Mouse (Mus musculus): ENCODE measurements around the gene Lrrc28. TPM values are rescaled to one million over a fixed set of nuclear protein-coding genes. Genes with fewer than 3 reads are reported as not detected.

Lrrc28 gene
- total and polyA plus RNA-seq, 2 experiments from 2014 or later, result 22.6 to 48.5 TPM

DNA sequence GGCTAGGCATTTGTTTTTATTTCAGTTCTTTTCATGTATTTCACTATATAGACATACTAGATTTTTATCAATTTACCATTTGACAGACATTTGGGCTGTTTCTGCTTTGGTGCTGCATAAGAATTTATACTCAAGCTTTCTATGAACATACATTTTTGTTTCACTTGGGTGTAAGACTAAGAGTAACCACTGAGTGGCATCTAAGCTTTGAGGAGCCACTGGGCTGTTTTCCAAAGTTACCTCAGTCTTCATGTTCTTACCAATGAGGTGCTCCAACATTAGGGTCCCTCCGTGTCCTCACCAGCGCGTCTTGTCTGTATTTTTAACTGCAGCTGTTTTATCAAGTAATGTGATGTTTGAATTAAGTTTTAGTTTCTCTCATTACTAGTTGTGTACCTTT lies 41.5 kb upstream of the Lrrc28 start:
- no peak overlapping the region for H3K4me3 ChIP-seq (ENCODE audit: low read length)
- no peaks in the 10 kb centered on the region for H3K27me3 ChIP-seq (ENCODE audit: insufficient read depth, low read length)
- no peak overlapping the region for H3K9ac ChIP-seq (replicated peaks; ENCODE audit: low read length)
- no peaks in the 10 kb centered on the region for H3K36me3 ChIP-seq (ENCODE audit: insufficient read depth, low read length)
- WGBS, result 87% methylated on average over 3 of the region's 3 CpGs
- ATAC-seq (no peak), DNase-seq (ENCODE audit: low spot score) (peak; percentile 35)
- no peak overlapping the region for H3K4me2 ChIP-seq (ENCODE audit: low read depth, low read length)
- no peaks in the 10 kb centered on the region for H3K9me3 ChIP-seq (ENCODE audit: low read length)
- H3K27ac ChIP-seq, result no peak overlapping the region
- TF ChIP-seq CTCF (IDR thresholded peaks at IDR 0.05; ENCODE audit: low read depth), result peak; percentile 35
- H3K4me1 ChIP-seq (ENCODE audit: insufficient read depth, low read length), result no peaks in the 10 kb centered on the region

- Histone ChIP-seq H3K4me1 (ENCODE audit: insufficient read depth, low read length) (no peaks in the 10 kb centered on the region), H3K9me3 (ENCODE audit: low read length) (no peaks in the 10 kb centered on the region), H3K4me3 (ENCODE audit: low read length) (no peak overlapping the region), H3K36me3 (ENCODE audit: insufficient read depth, low read length) (no peaks in the 10 kb centered on the region), H3K9ac (replicated peaks; ENCODE audit: low read length) (no peak overlapping the region), H3K27ac (no peak overlapping the region), H3K4me2 (ENCODE audit: low read depth, low read length) (no peak overlapping the region), H3K27me3 (ENCODE audit: insufficient read depth, low read length) (no peaks in the 10 kb centered on the region)
- TF ChIP-seq CTCF (IDR thresholded peaks at IDR 0.05; ENCODE audit: low read depth), result no peak
- 82% methylated on average over 16 of the region's 16 CpGs for WGBS
- ATAC-seq (no peak), DNase-seq (ENCODE audit: low spot score) (no peak)
Observed at GRCm38 (mm10) chr7:67683006-67683405, 37.9 kb upstream of the Lrrc28 start.

- H3K4me1 ChIP-seq (ENCODE audit: insufficient read depth, low read length), result no peaks in the 10 kb centered on the region
- H3K9me3 ChIP-seq (ENCODE audit: low read length), result no peaks in the 10 kb centered on the region
- TF ChIP-seq CTCF (IDR thresholded peaks at IDR 0.05; ENCODE audit: low read depth), result no peak
- ATAC-seq (no peak), DNase-seq (ENCODE audit: low spot score) (no peak)
- no peak overlapping the region for H3K27ac ChIP-seq
- no peaks in the 10 kb centered on the region for H3K36me3 ChIP-seq (ENCODE audit: insufficient read depth, low read length)
- H3K27me3 ChIP-seq (ENCODE audit: insufficient read depth, low read length), result no peaks in the 10 kb centered on the region
- no peak overlapping the region for H3K9ac ChIP-seq (replicated peaks; ENCODE audit: low read length)
- no peak overlapping the region for H3K4me3 ChIP-seq (ENCODE audit: low read length)
- H3K4me2 ChIP-seq (ENCODE audit: low read depth, low read length), result no peak overlapping the region
- 84% methylated on average over 9 of the region's 9 CpGs for WGBS
Observed at GRCm38 (mm10) chr7:67681078-67681477, 36.0 kb upstream of the Lrrc28 start.

DNA sequence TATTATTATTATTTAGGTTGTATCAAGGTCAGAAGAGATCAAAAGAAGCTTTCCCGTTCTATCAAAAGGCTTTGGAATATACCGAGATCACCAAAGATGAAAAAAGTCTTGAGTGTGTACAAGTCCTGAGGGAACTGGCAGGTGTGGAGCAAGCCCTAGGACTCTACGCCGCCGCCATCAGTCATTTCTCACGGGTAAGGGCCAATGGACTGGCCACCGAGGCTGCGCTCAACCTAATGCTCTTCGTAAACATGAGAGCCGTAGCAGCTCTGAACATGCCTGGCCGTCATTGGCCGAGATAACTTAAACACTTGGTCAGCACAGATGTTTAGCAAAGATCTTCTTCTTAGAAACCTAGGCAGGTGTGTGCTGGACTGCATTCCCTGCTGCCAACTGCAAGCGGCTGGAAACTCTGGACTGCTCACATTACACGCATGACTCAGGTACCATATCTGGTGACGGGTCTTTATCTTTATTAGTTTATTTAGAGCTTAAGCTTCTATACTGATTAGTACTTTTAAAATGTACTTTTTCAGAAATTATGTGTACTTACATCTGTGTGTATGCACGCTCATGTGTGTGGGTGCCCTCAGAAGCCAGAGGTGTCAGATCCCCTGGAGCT lies 33.9 kb upstream of the Lrrc28 start:
- Histone ChIP-seq H3K9me3 (ENCODE audit: low read length) (no peaks in the 10 kb centered on the region), H3K4me2 (ENCODE audit: low read depth, low read length) (no peak overlapping the region), H3K4me1 (ENCODE audit: insufficient read depth, low read length) (no peaks in the 10 kb centered on the region), H3K4me3 (ENCODE audit: low read length) (no peak overlapping the region), H3K36me3 (ENCODE audit: insufficient read depth, low read length) (no peaks in the 10 kb centered on the region), H3K27me3 (ENCODE audit: insufficient read depth, low read length) (no peaks in the 10 kb centered on the region), H3K9ac (replicated peaks; ENCODE audit: low read length) (no peak overlapping the region), H3K27ac (no peak overlapping the region)
- DNase-seq (ENCODE audit: low spot score) (no peak), ATAC-seq (no peak)
- no peak for TF ChIP-seq CTCF (IDR thresholded peaks at IDR 0.05; ENCODE audit: low read depth)
- WGBS, result 97% methylated on average over 16 of the region's 16 CpGs

GRCm38 (mm10) chr7:67673656-67674055 lies 28.6 kb upstream of the Lrrc28 start:
- Histone ChIP-seq H3K9me3 (ENCODE audit: low read length) (no peaks in the 10 kb centered on the region), H3K27me3 (ENCODE audit: insufficient read depth, low read length) (no peaks in the 10 kb centered on the region), H3K4me2 (ENCODE audit: low read depth, low read length) (no peak overlapping the region), H3K27ac (no peak overlapping the region), H3K36me3 (ENCODE audit: insufficient read depth, low read length) (no peaks in the 10 kb centered on the region), H3K9ac (replicated peaks; ENCODE audit: low read length) (no peak overlapping the region), H3K4me1 (ENCODE audit: insufficient read depth, low read length) (no peaks in the 10 kb centered on the region), H3K4me3 (ENCODE audit: low read length) (no peak overlapping the region)
- ATAC-seq (no peak), DNase-seq (ENCODE audit: low spot score) (no peak)
- WGBS, result 86% methylated on average over 5 of the region's 5 CpGs
- no peak for TF ChIP-seq CTCF (IDR thresholded peaks at IDR 0.05; ENCODE audit: low read depth)

GRCm38 (mm10) chr7:67672650-67673049 lies 27.6 kb upstream of the Lrrc28 start:
- Histone ChIP-seq H3K9ac (replicated peaks; ENCODE audit: low read length) (no peak overlapping the region), H3K36me3 (ENCODE audit: insufficient read depth, low read length) (no peaks in the 10 kb centered on the region), H3K4me3 (ENCODE audit: low read length) (no peak overlapping the region), H3K4me2 (ENCODE audit: low read depth, low read length) (no peak overlapping the region), H3K27me3 (ENCODE audit: insufficient read depth, low read length) (no peaks in the 10 kb centered on the region), H3K27ac (no peak overlapping the region), H3K9me3 (ENCODE audit: low read length) (no peaks in the 10 kb centered on the region), H3K4me1 (ENCODE audit: insufficient read depth, low read length) (no peaks in the 10 kb centered on the region)
- ATAC-seq (peak; percentile 80), DNase-seq (ENCODE audit: low spot score) (peak; percentile 96)
- TF ChIP-seq CTCF (IDR thresholded peaks at IDR 0.05; ENCODE audit: low read depth), result peak; percentile 98
- WGBS, result 7% methylated on average over 10 of the region's 10 CpGs

DNA sequence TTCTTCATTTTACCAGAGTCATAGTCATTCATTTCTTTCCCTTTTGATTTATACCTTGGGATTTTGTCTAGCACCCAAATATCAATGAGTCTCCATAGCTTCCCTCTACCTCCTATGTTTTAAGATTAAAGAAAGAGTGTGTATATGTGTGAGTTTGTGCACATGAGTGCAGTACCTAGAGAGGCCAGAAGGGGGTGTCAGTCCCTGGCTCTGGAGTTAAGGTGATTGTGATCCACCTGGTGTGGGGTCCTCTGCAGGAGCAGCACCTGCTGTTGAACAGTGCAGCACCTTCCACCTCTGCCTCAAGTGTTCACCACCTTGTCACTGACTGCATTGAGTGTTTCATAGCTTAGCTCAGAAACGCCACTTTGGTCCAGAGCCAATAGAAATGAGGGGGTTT lies 25.9 kb upstream of the Lrrc28 start:
- H3K9ac ChIP-seq (replicated peaks; ENCODE audit: low read length), result no peak overlapping the region
- H3K36me3 ChIP-seq (ENCODE audit: insufficient read depth, low read length), result no peaks in the 10 kb centered on the region
- H3K27me3 ChIP-seq (ENCODE audit: insufficient read depth, low read length), result no peaks in the 10 kb centered on the region
- no peak overlapping the region for H3K4me2 ChIP-seq (ENCODE audit: low read depth, low read length)
- H3K27ac ChIP-seq, result no peak overlapping the region
- no peaks in the 10 kb centered on the region for H3K9me3 ChIP-seq (ENCODE audit: low read length)
- no peak for DNase-seq (ENCODE audit: low spot score)
- TF ChIP-seq CTCF (IDR thresholded peaks at IDR 0.05; ENCODE audit: low read depth), result peak; percentile 55
- no peak for ATAC-seq
- H3K4me3 ChIP-seq (ENCODE audit: low read length), result no peak overlapping the region
- WGBS, result 86% methylated on average over 1 of the region's 1 CpGs
- no peaks in the 10 kb centered on the region for H3K4me1 ChIP-seq (ENCODE audit: insufficient read depth, low read length)

All from hindbrain, postnatal 0 days (tissue).